Mouse (Mus musculus) ES-E14 (cell line): ENCODE measurements around the gene Krtcap2.

Experiments
- HCFC1 ChIP-seq: IDR thresholded peaks from 2 replicates; pipeline ENCODE4 v1.6.1; 2012; ENCODE audit warnings: low read length, inconsistent platforms, borderline replicate concordance; ENCODE audit not compliant: insufficient read depth
- MAFK ChIP-seq: IDR thresholded peaks from 2 replicates; pipeline ENCODE4 v1.6.1; 2014; ENCODE audit warnings: mild to moderate bottlenecking, low read depth, low read length, inconsistent platforms; ENCODE audit not compliant: insufficient read depth
- ZC3H11A ChIP-seq: IDR thresholded peaks from 2 replicates; pipeline ENCODE4 v1.6.1; 2012; ENCODE audit warnings: low read depth, mild to moderate bottlenecking, inconsistent platforms, low read length, borderline replicate concordance
- ZNF384 ChIP-seq: IDR thresholded peaks from 2 replicates; pipeline ENCODE4 v1.6.1; 2012; ENCODE audit warnings: low read depth, low read length, inconsistent platforms

- no peak for TF ChIP-seq MAFK
- no peak for TF ChIP-seq HCFC1
- no peak for TF ChIP-seq ZC3H11A
- no peak for TF ChIP-seq ZNF384
Observed at GRCm38 (mm10) chr3:89262417-89262816, 16.7 kb downstream of the Krtcap2 start.
